Mouse (Mus musculus): ENCODE measurements at regions not wholly inside any gene's neighbourhood (a gene's known extent, or its start where the extent isn't known, plus 50 kb on each side); places are given as distances from the start of the nearest gene placed in this dataset.
"Not testable (repeated sequence)": the region's sequence is repeated elsewhere in the genome, so short reads cannot be mapped to it uniquely, and the experiment has no call there.

DNA sequence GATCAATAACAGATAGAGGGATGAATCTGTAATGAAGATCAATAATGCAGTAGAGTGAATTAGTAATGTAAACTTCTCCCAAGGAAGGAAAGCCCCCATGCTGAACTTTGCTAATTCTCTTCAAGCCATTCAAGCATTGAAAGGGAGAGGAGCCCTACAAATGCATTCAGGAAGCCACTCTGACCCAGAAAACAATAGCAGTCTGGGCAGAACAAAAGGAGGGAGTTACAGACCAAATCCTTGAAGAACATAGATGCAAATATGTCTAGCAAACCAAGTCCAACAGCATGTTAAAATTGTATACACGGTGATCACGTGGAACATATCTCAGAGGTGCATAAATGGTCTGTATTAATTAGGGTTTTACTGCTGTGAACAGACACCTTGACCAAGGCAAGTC is 77.7 kb upstream of the Adtrp start:
- no peak for DNase-seq (ENCODE audit: low spot score)
- H3K9me3 ChIP-seq (replicated peaks) = no peaks in the 10 kb centered on the region
- H3K4me1 ChIP-seq = 0 out of 2 replicates have a peak, but pooled peaks cover 3% of the 10 kb centered on the region
- H3K27me3 ChIP-seq (ENCODE audit: low read depth, poor library complexity, severe bottlenecking) = no peaks in the 10 kb centered on the region
- H3K36me3 ChIP-seq = no peaks in the 10 kb centered on the region
- no peak overlapping the region for H3K27ac ChIP-seq
- 59% methylated on average over 2 of the region's 2 CpGs for WGBS
- no peak overlapping the region for H3K4me3 ChIP-seq

DNA sequence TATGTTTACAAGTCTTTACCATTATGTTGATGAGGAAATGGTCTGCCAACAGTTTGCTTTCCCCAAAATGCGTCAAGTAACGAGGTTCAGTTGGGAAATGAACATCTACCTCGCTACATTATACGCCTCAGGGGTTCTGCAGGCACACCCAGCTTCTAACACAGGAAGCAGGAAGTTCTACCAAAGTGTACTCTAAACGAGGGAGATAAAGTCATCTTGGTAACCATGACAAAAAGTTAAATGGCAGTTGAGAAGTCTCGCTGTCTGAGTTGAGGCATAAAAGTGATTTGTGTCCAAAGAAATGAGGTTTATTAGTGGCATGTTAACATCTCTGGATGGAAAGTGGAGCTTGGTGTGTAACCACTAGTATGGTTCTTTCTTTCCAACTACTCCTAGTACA is 73.7 kb upstream of the Adtrp start:
- no peak for DNase-seq (ENCODE audit: low spot score)
- Histone ChIP-seq H3K9me3 (replicated peaks) (no peaks in the 10 kb centered on the region), H3K27ac (no peak overlapping the region), H3K4me3 (no peak overlapping the region), H3K4me1 (0 out of 2 replicates have a peak, but pooled peaks cover 3% of the 10 kb centered on the region), H3K36me3 (no peaks in the 10 kb centered on the region), H3K27me3 (ENCODE audit: low read depth, poor library complexity, severe bottlenecking) (no peaks in the 10 kb centered on the region)
- 78% methylated on average over 6 of the region's 6 CpGs for WGBS

DNA sequence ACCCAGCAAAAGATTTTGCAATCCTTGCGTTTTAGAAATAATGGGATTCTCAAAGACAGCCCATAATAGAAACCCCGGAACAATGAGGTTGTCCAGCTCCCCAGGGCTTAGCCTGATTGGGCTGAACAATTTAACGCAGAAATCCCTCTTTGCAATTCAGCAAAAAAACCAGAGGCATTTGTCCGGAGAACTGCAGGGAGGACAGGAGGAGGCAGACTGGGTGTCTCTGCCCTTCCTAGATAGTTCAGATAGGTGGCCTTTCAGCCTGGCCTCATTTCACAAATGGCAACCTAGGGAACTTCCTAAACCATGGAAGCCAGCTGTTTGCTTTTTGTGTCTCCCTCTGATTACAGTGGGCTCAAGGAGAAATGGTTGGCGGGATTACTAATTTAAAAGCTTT is 71.0 kb upstream of the Adtrp start:
- H3K9me3 ChIP-seq (replicated peaks) = no peaks in the 10 kb centered on the region
- no peak overlapping the region for H3K4me3 ChIP-seq
- H3K27me3 ChIP-seq (ENCODE audit: low read depth, poor library complexity, severe bottlenecking) = no peaks in the 10 kb centered on the region
- H3K36me3 ChIP-seq = no peaks in the 10 kb centered on the region
- no peak overlapping the region for H3K27ac ChIP-seq
- 70% methylated on average over 5 of the region's 5 CpGs for WGBS
- H3K4me1 ChIP-seq = 0 out of 2 replicates have a peak, but pooled peaks cover 3% of the 10 kb centered on the region
- no peak for DNase-seq (ENCODE audit: low spot score)

DNA sequence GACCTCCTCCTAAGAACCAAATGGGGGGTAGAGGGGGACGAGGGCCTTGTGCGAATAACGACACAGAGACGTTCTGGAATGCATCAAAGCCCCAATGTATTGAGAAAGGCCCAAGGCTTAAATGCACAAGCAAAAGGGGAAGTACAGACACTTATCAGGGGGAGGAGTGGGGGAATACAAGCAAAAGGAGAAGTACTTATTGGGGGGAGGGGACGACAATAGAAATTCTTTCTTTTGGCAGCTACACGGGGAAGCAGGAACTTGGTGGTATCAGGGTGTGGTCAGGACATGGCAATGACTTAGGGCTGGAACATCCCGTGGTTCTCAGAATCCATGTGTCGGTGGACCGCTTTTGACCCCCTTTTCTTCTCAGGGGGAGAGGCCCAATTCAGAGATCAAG is 68.3 kb upstream of the Adtrp start:
- not testable (repeated sequence) for H3K4me1 ChIP-seq; H3K4me3 ChIP-seq; H3K27me3 ChIP-seq (ENCODE audit: low read depth, poor library complexity, severe bottlenecking); H3K27ac ChIP-seq; H3K9me3 ChIP-seq (replicated peaks); DNase-seq (ENCODE audit: low spot score); H3K36me3 ChIP-seq
- 92% methylated on average over 9 of the region's 9 CpGs for WGBS

DNA sequence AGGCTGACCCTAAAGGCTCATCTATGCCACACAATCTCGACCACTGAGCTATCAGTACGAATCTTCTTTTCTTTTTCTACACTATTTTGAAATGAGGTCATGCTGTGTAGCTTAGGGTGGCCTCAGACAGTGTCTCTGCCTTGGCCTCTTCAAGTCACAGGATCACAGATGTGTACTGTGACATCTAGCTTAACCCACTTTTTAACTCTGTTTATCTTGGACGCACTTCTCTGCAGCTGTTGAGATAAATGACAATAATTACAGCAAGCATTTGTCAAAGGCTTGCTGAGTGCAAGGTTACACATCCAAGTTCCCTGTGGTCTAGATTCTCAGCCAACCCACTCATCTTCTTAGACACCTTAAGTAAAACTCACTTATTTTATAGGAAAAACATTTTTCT is 63.3 kb upstream of the Adtrp start:
- WGBS = 64% methylated on average over 3 of the region's 3 CpGs
- Histone ChIP-seq H3K36me3 (no peaks in the 10 kb centered on the region), H3K4me3 (no peak overlapping the region)

DNA sequence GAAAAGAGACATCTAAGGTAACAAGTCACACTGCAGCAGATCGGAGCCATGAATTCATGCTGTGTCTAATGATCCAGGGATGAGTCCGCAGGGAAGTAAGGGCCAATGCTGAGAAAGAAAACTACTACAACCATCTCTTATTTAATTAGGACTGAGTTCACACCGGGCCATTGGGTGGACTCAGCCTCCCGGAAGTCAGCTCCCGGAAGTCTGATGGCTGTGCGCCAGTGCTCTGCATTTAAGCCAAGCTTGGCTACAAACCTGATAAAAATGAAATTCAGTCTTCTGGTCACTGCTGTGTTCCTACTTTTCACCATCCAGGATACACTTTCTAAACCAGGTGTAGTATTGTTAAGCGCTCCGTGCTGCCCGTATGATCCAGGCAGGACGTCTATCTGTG is 62.8 kb upstream of the Adtrp start:
- 92% methylated on average over 10 of the region's 10 CpGs for WGBS
- no peak for DNase-seq (ENCODE audit: low spot score)
- H3K36me3 ChIP-seq = no peaks in the 10 kb centered on the region
- H3K4me1 ChIP-seq = no peaks in the 10 kb centered on the region
- no peaks in the 10 kb centered on the region for H3K9me3 ChIP-seq (replicated peaks)
- H3K27me3 ChIP-seq (ENCODE audit: low read depth, poor library complexity, severe bottlenecking) = no peaks in the 10 kb centered on the region
- H3K27ac ChIP-seq = no peak overlapping the region
- no peak overlapping the region for H3K4me3 ChIP-seq

More for the DNA sequence above, 63.3 kb upstream of the Adtrp start:
- no peak overlapping the region for H3K27ac ChIP-seq
- H3K27me3 ChIP-seq (ENCODE audit: low read depth, poor library complexity, severe bottlenecking) = no peaks in the 10 kb centered on the region
- no peaks in the 10 kb centered on the region for H3K4me1 ChIP-seq
- no peaks in the 10 kb centered on the region for H3K9me3 ChIP-seq (replicated peaks)
- no peak for DNase-seq (ENCODE audit: low spot score)

DNA sequence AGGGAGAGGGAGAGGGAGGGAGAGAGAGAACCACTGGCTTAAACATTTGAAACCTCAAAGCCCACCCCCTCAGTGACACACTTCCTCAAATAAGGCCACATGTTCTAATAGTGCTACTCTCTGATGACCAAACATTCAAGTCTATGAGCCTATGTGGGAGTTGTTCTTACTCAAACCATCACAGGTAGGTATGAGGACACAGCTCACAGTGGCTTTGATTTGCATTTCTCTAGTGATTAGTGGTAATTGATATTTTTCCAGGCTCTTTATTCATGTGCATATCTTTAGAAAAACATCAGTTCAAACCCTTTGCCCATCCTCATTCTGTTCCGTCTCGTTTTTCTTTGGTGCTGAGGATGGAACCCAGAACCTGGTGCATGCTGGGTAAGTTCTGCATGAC is 59.5 kb upstream of the Adtrp start:
- no peaks in the 10 kb centered on the region for H3K27me3 ChIP-seq (ENCODE audit: low read depth, poor library complexity, severe bottlenecking)
- no peak for DNase-seq (ENCODE audit: low spot score)
- H3K27ac ChIP-seq = no peak overlapping the region
- 96% methylated on average over 2 of the region's 2 CpGs for WGBS
- no peaks in the 10 kb centered on the region for H3K9me3 ChIP-seq (replicated peaks)
- H3K4me3 ChIP-seq = no peak overlapping the region
- H3K36me3 ChIP-seq = no peaks in the 10 kb centered on the region
- H3K4me1 ChIP-seq = no peaks in the 10 kb centered on the region

DNA sequence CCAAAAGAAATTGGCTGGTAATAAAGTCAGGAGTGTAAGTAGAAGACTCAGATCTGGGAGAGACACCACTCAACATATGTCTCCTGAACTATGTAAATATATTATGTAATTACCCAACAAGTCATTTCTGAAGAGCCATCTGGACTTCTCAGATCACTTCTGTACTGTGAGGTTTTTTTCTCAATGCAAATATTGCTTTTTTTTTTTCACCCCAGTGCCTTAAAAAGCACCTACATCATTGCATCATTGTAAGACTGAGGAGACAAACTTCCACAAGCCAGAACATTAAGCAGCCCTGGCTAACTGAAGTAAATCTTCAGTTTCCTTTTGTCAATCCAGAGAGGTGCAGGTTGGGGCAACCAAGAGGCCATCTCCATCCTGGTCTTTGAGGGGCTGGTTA is 55.8 kb upstream of the Adtrp start:
- Histone ChIP-seq H3K4me1 (no peaks in the 10 kb centered on the region), H3K9me3 (replicated peaks) (no peaks in the 10 kb centered on the region), H3K36me3 (no peaks in the 10 kb centered on the region), H3K27me3 (ENCODE audit: low read depth, poor library complexity, severe bottlenecking) (no peaks in the 10 kb centered on the region), H3K4me3 (no peak overlapping the region), H3K27ac (no peak overlapping the region)
- DNase-seq (ENCODE audit: low spot score) = no peak

DNA sequence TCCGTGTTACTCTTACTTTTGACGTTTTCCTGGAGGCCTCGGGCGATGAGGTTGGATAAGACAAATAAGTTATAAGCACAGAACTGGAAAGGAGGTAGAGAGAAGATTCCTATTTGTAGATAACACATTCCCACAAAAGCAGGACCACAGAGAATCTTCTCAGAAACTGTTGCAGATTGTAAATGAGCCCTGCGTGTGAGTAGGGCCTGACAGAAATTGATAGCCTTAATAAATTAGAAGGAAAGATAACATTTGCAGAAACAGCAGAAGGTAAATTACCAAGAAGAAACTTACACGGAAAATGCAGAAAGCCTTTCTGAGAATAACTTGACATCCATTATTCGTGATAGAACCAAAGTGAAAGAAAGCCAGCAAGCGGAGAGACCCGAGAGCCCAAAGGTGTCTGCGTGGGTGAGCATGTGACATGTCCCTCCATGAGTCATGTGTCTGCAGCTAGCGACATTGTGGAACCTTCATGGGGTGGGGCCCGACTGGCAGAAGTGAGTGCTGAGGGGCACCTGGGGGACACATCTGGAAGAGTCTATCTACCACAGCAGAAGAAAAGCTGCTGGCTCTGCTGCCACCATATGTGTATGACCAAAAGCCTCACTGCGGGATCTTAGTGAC is 52.5 kb upstream of the Adtrp start:
- no peak for DNase-seq (ENCODE audit: low spot score)
- no peaks in the 10 kb centered on the region for H3K27me3 ChIP-seq (ENCODE audit: low read depth, poor library complexity, severe bottlenecking)
- no peaks in the 10 kb centered on the region for H3K4me1 ChIP-seq
- WGBS = 90% methylated on average over 13 of the region's 13 CpGs
- H3K9me3 ChIP-seq (replicated peaks) = no peaks in the 10 kb centered on the region
- no peak overlapping the region for H3K27ac ChIP-seq
- no peaks in the 10 kb centered on the region for H3K36me3 ChIP-seq
- H3K4me3 ChIP-seq = no peak overlapping the region

DNA sequence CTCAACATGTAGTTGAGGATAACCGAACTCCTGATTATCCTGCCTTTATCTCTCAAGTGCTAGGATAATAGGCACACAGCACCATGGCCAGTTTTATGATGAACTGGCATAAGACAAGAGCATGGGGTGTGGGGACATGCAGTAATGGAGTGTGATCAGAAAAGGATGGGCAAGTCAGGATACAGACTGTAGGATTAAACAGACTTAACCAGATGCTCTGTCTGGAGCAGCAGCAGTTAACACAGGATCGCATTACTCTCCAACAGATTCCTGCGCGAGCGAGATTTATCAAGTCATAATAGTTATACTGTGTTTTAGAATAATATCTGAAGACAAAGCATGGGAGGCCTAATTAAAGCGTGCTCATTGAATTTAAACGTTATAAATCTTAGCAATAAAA is 51.8 kb upstream of the Adtrp start:
- Histone ChIP-seq H3K27ac (no peak overlapping the region), H3K4me1 (no peaks in the 10 kb centered on the region), H3K36me3 (no peaks in the 10 kb centered on the region), H3K9me3 (replicated peaks) (no peaks in the 10 kb centered on the region), H3K27me3 (ENCODE audit: low read depth, poor library complexity, severe bottlenecking) (no peaks in the 10 kb centered on the region), H3K4me3 (no peak overlapping the region)
- 82% methylated on average over 7 of the region's 7 CpGs for WGBS
- no peak for DNase-seq (ENCODE audit: low spot score)

DNA sequence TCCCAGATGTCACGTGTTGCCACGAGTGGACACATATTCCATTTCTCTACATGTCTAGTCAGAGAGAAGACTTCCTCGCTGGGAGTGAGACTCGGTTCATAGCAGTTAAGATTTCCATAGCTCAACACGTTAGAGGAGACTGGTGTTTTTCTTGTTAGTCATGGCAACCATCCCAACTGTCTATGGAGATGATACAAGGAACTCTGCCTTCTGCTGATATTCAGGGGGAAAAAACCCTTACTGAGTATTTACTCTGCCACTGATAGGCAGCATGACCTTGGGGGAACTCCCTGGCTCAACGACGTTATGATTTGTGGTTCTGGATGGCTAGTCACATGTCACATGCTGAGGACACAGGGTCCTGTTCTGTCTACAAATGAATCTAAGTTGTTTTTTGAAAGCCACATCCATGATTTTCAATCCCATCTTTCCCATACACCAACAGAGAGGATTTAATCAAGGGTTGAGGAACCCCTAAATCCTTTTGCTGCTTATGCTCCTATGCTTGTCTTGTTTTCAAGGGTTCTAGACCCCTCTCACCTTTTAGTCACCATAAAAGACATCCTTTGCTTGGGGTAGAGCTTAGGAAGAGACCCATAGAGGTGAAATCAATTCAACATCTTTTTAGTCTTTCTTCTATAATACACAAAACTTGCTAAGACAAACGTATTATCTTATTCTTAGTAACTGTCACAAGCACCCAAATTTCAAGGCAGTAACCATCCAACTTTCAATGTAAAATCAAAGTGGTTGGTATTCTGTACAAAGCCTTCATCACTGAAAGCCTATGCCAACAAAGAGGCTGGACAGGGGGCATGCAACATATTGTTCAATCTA is 50.2 kb upstream of the Adtrp start:
- WGBS = 91% methylated on average over 8 of the region's 8 CpGs
- Histone ChIP-seq H3K27ac (no peak overlapping the region), H3K4me1 (no peaks in the 10 kb centered on the region), H3K27me3 (ENCODE audit: low read depth, poor library complexity, severe bottlenecking) (no peaks in the 10 kb centered on the region), H3K9me3 (replicated peaks) (no peaks in the 10 kb centered on the region), H3K4me3 (no peak overlapping the region), H3K36me3 (no peaks in the 10 kb centered on the region)
- DNase-seq (ENCODE audit: low spot score) = no peak

Data from limb, embryonic 10.5 days (tissue).